Mouse (Mus musculus) heart, adult 2 months (tissue): ENCODE measurements around the gene Agtpbp1.

ENCODE experiments used
- CTCF ChIP-seq: fragments of 200-600 bp; IDR thresholded peaks from 2 replicates; pipeline ENCODE4 v1.8.1; 2022; ENCODE audit warnings: antibody characterized with exemption, mild to moderate bottlenecking, moderate library complexity
- POLR2A ChIP-seq: fragments of 200-500 bp; IDR thresholded peaks from 2 replicates; pipeline ENCODE4 v1.6.1; 2011; ENCODE audit warnings: mild to moderate bottlenecking, low read depth, low read length, control low read depth; ENCODE audit not compliant: insufficient read depth

GRCm38 (mm10) chr13:59604511-59604910, 19.5 kb upstream of the Agtpbp1 start:
- TF ChIP-seq CTCF = no peak
- TF ChIP-seq POLR2A = no peak
